Mouse (Mus musculus): ENCODE results near the gene Ap3b1.

DNA sequence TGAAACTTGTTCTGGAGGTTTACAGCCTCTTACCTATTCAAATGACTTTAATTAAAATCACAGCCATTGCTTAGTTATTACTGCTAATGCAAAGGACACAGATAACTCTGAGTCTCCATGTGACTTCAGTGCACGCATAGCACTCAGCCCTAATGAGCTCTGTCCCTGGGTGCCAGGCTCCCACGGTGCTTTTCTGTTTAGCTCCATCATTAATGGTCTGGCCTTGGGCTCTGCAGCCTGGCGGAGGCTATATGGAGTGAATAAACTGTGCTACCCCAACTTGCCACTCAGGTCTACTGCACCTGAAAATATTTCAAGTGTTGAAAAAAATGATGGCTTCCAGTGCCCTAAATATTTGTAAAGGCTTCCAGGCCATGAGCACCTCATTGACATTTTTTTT is 190.8 kb downstream of the Ap3b1 start:
- TF ChIP-seq CTCF (IDR thresholded peaks at IDR 0.05; ENCODE audit: control insufficient read depth, insufficient read depth, low read length): no peak
- TF ChIP-seq POLR2A (IDR thresholded peaks at IDR 0.05; ENCODE audit: borderline replicate concordance, control insufficient read depth, low read depth, low read length): no peak

Measured in bone marrow, adult 2 months (tissue).